Mouse (Mus musculus): Measurements from ENCODE around the gene Anapc16. TPM values are rescaled to one million over a fixed set of nuclear protein-coding genes. Genes with fewer than 3 reads are reported as not detected.

Anapc16 gene
- polyA plus RNA-seq (2016; fragmentation: Nextera tagmentation; extraction: Ambion mirVana), result 79.4 and 84.7 TPM in 2 replicates

GRCm38 (mm10) chr10:60002673-60003212 is at the start of gene Anapc16, which contains the start of gene Ascc1:
Gene Anapc16, minus strand, starts transcription at chr10:60003135.
Gene Ascc1, plus strand, starts transcription at chr10:60002805.
- Histone ChIP-seq H3K4me2 (peak within 1 kb of the TSS; percentile 86), H3K27ac (ENCODE audit: poor library complexity, severe bottlenecking) (peak within 1 kb of the TSS; percentile 97), H3K9me3 (replicated peaks) (no peaks in the 10 kb centered on the region), H3K36me3 (peaks cover 12% of the 10 kb centered on the region), H3K27me3 (replicated peaks) (no peaks in the 10 kb centered on the region), H3K4me1 (replicated peaks) (peaks cover 18% of the 10 kb centered on the region), H3K4me3 (peak within 1 kb of the TSS; percentile 81), H3K9ac (peak within 1 kb of the TSS; percentile 77)
- ATAC-seq (ENCODE audit: insufficient number of reproducible peaks, low FRiP score), result peak; percentile 98
- under 1% methylated on average over 51 of the region's 51 CpGs for WGBS

GRCm38 (mm10) chr10:60050581-60050980 is 47.6 kb upstream of the Anapc16 start:
- no peak overlapping the region for H3K4me3 ChIP-seq
- no peaks in the 10 kb centered on the region; the same call in 1 of the 2 replicates for H3K9me3 ChIP-seq (replicated peaks)
- no peak for ATAC-seq (ENCODE audit: insufficient number of reproducible peaks, low FRiP score)
- no peak overlapping the region for H3K9ac ChIP-seq
- WGBS, result 91% methylated on average over 10 of the region's 10 CpGs
- H3K27ac ChIP-seq (ENCODE audit: poor library complexity, severe bottlenecking), result no peak overlapping the region
- peaks cover 14% of the 10 kb centered on the region for H3K36me3 ChIP-seq
- H3K27me3 ChIP-seq (replicated peaks), result no peaks in the 10 kb centered on the region
- no peaks in the 10 kb centered on the region for H3K4me1 ChIP-seq (replicated peaks)
- H3K4me2 ChIP-seq, result no peak overlapping the region

GRCm38 (mm10) chr10:60046696-60047095 is 43.8 kb upstream of the Anapc16 start:
- Histone ChIP-seq H3K4me2 (no peak overlapping the region), H3K4me3 (no peak overlapping the region), H3K36me3 (peaks cover 18% of the 10 kb centered on the region), H3K27ac (ENCODE audit: poor library complexity, severe bottlenecking) (no peak overlapping the region), H3K9me3 (replicated peaks) (no peaks in the 10 kb centered on the region; the same call in 1 of the 2 replicates), H3K9ac (no peak overlapping the region), H3K27me3 (replicated peaks) (no peaks in the 10 kb centered on the region), H3K4me1 (replicated peaks) (no peaks in the 10 kb centered on the region)
- ATAC-seq (ENCODE audit: insufficient number of reproducible peaks, low FRiP score), result no peak
- WGBS, result 75% methylated on average over 5 of the region's 5 CpGs

GRCm38 (mm10) chr10:60042350-60042922 is 39.5 kb upstream of the Anapc16 start:
- H3K4me3 ChIP-seq, result no peak overlapping the region
- H3K27me3 ChIP-seq (replicated peaks), result no peaks in the 10 kb centered on the region
- H3K9me3 ChIP-seq (replicated peaks), result no peaks in the 10 kb centered on the region
- no peak overlapping the region for H3K9ac ChIP-seq
- H3K4me2 ChIP-seq, result no peak overlapping the region
- H3K27ac ChIP-seq (ENCODE audit: poor library complexity, severe bottlenecking), result no peak overlapping the region
- ATAC-seq (ENCODE audit: insufficient number of reproducible peaks, low FRiP score), result no peak
- 79% methylated on average over 8 of the region's 8 CpGs for WGBS
- 0 out of 2 replicates have a peak, but pooled peaks cover 4% of the 10 kb centered on the region for H3K36me3 ChIP-seq
- peaks cover 3% of the 10 kb centered on the region; the same call in 1 of the 2 replicates for H3K4me1 ChIP-seq (replicated peaks)

- Histone ChIP-seq H3K9ac (no peak overlapping the region), H3K27ac (ENCODE audit: poor library complexity, severe bottlenecking) (no peak overlapping the region), H3K4me3 (no peak overlapping the region), H3K4me1 (replicated peaks) (peaks cover 23% of the 10 kb centered on the region), H3K27me3 (replicated peaks) (no peaks in the 10 kb centered on the region), H3K36me3 (no peaks in the 10 kb centered on the region), H3K9me3 (replicated peaks) (no peaks in the 10 kb centered on the region), H3K4me2 (no peak overlapping the region)
- ATAC-seq (ENCODE audit: insufficient number of reproducible peaks, low FRiP score), result no peak
- 52% methylated on average over 4 of the region's 4 CpGs for WGBS
Measured at GRCm38 (mm10) chr10:60035744-60036143, 32.8 kb upstream of the Anapc16 start.

GRCm38 (mm10) chr10:60034621-60035020 is 31.7 kb upstream of the Anapc16 start:
- Histone ChIP-seq H3K4me1 (replicated peaks) (peaks cover 19% of the 10 kb centered on the region), H3K36me3 (no peaks in the 10 kb centered on the region), H3K27me3 (replicated peaks) (no peaks in the 10 kb centered on the region), H3K27ac (ENCODE audit: poor library complexity, severe bottlenecking) (no peak overlapping the region), H3K9me3 (replicated peaks) (no peaks in the 10 kb centered on the region), H3K9ac (no peak overlapping the region), H3K4me3 (no peak overlapping the region), H3K4me2 (no peak overlapping the region)
- 66% methylated on average over 3 of the region's 3 CpGs for whole genome bisulfite sequencing
- no peak for ATAC-seq (ENCODE audit: insufficient number of reproducible peaks, low FRiP score)

GRCm38 (mm10) chr10:60033064-60033463 is 30.1 kb upstream of the Anapc16 start:
- 42% methylated on average over 5 of the region's 5 CpGs for WGBS
- no peak overlapping the region for H3K27ac ChIP-seq (ENCODE audit: poor library complexity, severe bottlenecking)
- no peak for ATAC-seq (ENCODE audit: insufficient number of reproducible peaks, low FRiP score)
- peaks cover 19% of the 10 kb centered on the region for H3K4me1 ChIP-seq (replicated peaks)
- H3K9me3 ChIP-seq (replicated peaks), result no peaks in the 10 kb centered on the region
- H3K9ac ChIP-seq, result no peak overlapping the region; the same call in 1 of the 2 replicates
- H3K36me3 ChIP-seq, result no peaks in the 10 kb centered on the region
- H3K4me3 ChIP-seq, result no peak overlapping the region
- H3K27me3 ChIP-seq (replicated peaks), result no peaks in the 10 kb centered on the region
- no peak overlapping the region for H3K4me2 ChIP-seq

- 62% methylated on average over 2 of the region's 2 CpGs for WGBS
- no peak overlapping the region for H3K4me3 ChIP-seq
- H3K27ac ChIP-seq (ENCODE audit: poor library complexity, severe bottlenecking), result no peak overlapping the region
Measured at GRCm38 (mm10) chr10:60032622-60033021, 29.7 kb upstream of the Anapc16 start.

GRCm38 (mm10) chr10:60031985-60032384 is 29.1 kb upstream of the Anapc16 start:
- no peak overlapping the region for H3K4me2 ChIP-seq
- no peak overlapping the region for H3K27ac ChIP-seq (ENCODE audit: poor library complexity, severe bottlenecking)
- H3K4me1 ChIP-seq (replicated peaks), result peaks cover 19% of the 10 kb centered on the region
- H3K9me3 ChIP-seq (replicated peaks), result no peaks in the 10 kb centered on the region
- H3K27me3 ChIP-seq (replicated peaks), result no peaks in the 10 kb centered on the region
- no peaks in the 10 kb centered on the region for H3K36me3 ChIP-seq
- WGBS, result 76% methylated on average over 2 of the region's 2 CpGs
- no peak for ATAC-seq (ENCODE audit: insufficient number of reproducible peaks, low FRiP score)
- H3K4me3 ChIP-seq, result no peak overlapping the region
- no peak overlapping the region for H3K9ac ChIP-seq

More at GRCm38 (mm10) chr10:60032622-60033021, 29.7 kb upstream of the Anapc16 start:
- peaks cover 19% of the 10 kb centered on the region for H3K4me1 ChIP-seq (replicated peaks)
- H3K36me3 ChIP-seq, result no peaks in the 10 kb centered on the region
- no peak overlapping the region; the same call in 1 of the 2 replicates for H3K9ac ChIP-seq
- H3K9me3 ChIP-seq (replicated peaks), result no peaks in the 10 kb centered on the region
- ATAC-seq (ENCODE audit: insufficient number of reproducible peaks, low FRiP score), result no peak
- H3K4me2 ChIP-seq, result no peak overlapping the region
- no peaks in the 10 kb centered on the region for H3K27me3 ChIP-seq (replicated peaks)

- Histone ChIP-seq H3K4me1 (replicated peaks) (peaks cover 23% of the 10 kb centered on the region), H3K4me2 (no peak overlapping the region), H3K9ac (no peak overlapping the region), H3K4me3 (no peak overlapping the region), H3K9me3 (replicated peaks) (no peaks in the 10 kb centered on the region), H3K36me3 (no peaks in the 10 kb centered on the region), H3K27ac (ENCODE audit: poor library complexity, severe bottlenecking) (no peak overlapping the region), H3K27me3 (replicated peaks) (no peaks in the 10 kb centered on the region)
- WGBS, result 74% methylated on average over 8 of the region's 8 CpGs
- ATAC-seq (ENCODE audit: insufficient number of reproducible peaks, low FRiP score), result no peak
Measured at GRCm38 (mm10) chr10:60031562-60031961, 28.6 kb upstream of the Anapc16 start.

- H3K27ac ChIP-seq (ENCODE audit: poor library complexity, severe bottlenecking), result no peak overlapping the region
- peaks cover 25% of the 10 kb centered on the region for H3K4me1 ChIP-seq (replicated peaks)
- H3K9me3 ChIP-seq (replicated peaks), result no peaks in the 10 kb centered on the region
- H3K4me3 ChIP-seq, result no peak overlapping the region
- no peaks in the 10 kb centered on the region for H3K36me3 ChIP-seq
- H3K9ac ChIP-seq, result no peak overlapping the region
- 82% methylated on average over 4 of the region's 4 CpGs for WGBS
- H3K4me2 ChIP-seq, result no peak overlapping the region
- ATAC-seq (ENCODE audit: insufficient number of reproducible peaks, low FRiP score), result no peak
- H3K27me3 ChIP-seq (replicated peaks), result no peaks in the 10 kb centered on the region
Measured at GRCm38 (mm10) chr10:60029387-60029786, 26.5 kb upstream of the Anapc16 start.

All from heart, embryonic 12.5 days (tissue).